Mouse (Mus musculus) granulocyte monocyte progenitor cell, adult 5-6 weeks (primary cell): ENCODE results near the gene Wdr66. TPM values are rescaled to one million over a fixed set of nuclear protein-coding genes. Genes with fewer than 3 reads are reported as not detected.

Source experiments
- ATAC-seq: replicated peaks from 2 replicates; pipeline ENCODE4 v1.8.0; 2016; ENCODE audit warnings: mild to moderate bottlenecking, moderate TSS enrichment, inconsistent platforms; ENCODE audit not compliant: poor library complexity, severe bottlenecking
- total RNA-seq, 2 experiments: library from RNA; stranded (forward) in 1 of 2; stranded (reverse) in 1 of 2; fragments of 200-712, 200-1000 nt in 1 of 2; fragments of >200 nt in 1 of 2; fragmentation: Nextera tagmentation in 1 of 2; gene quantifications; 2 replicates each; pipeline ENCODE4 v1.2.3; 2014 to 2017

The Wdr66 gene
- total RNA-seq, 2 experiments from 2014 or later, result 0.99 TPM; not detected in 1

DNA sequence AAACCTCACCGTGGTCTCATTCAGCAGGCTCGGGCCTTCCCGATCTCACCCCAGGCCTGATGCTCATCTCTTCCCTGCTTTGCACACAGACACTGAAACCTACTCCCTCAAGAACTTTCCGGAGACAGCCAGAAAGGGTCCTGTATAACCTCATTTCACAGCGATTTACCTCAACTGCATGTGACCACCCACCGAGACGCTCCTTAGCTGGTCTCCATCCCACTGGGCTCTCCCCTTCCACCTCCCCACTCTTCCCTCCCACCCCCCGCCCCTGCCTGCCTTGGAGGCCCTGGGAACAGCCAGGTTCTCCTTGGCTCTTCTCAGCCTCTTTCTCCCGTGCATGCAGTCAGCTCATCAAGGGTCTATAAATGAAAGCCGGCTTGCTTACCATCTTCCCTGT is 57.9 kb downstream of the Wdr66 start:
- no peak for ATAC-seq

DNA sequence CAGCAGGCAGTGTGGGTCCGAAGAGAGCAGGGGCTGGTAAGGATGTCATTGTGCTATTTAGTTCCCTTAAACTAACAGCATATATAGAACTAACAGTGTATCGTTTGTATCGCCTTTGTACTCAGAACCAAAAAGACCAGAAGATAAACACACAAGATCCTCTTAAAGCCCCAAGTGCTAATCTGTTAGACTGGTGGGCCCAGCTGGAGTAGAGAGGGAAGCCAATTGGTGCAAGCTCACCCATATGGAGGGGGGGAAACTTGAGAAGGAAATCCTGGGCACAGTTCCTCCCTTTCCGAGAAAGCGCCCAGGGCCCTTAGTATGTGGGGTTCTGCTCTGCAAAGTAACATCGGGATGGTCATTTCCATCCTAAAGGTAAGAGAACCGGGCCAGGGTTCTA is 58.3 kb downstream of the Wdr66 start:
- no peak for ATAC-seq

DNA sequence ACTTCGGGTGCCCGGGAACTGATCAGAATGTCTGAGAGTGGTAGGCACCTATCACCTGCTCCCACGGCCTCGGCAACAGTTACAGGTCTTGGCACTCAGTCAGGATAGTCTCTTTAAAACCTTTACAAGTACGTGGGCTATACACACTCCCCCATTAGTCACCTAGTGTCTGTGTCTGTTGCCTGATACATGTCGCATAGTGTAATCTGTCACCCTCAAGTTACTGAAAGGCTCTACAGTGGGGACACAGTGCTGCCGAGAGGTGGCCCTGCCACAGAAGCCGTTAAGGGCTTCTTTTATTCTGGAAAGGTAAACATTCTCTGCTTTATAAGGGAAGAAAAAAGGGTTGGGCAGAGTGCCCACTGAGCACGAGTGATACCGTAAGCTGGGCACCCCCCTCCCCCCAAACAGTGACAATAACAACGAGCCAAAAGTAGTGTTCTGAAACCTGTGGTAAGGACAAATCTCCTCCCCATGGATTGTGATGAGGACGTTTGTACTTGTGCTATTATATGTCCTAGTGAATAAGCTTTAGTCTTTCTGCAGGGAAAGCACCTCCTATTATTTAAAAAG is 61.2 kb downstream of the Wdr66 start:
- ATAC-seq, result no peak

DNA sequence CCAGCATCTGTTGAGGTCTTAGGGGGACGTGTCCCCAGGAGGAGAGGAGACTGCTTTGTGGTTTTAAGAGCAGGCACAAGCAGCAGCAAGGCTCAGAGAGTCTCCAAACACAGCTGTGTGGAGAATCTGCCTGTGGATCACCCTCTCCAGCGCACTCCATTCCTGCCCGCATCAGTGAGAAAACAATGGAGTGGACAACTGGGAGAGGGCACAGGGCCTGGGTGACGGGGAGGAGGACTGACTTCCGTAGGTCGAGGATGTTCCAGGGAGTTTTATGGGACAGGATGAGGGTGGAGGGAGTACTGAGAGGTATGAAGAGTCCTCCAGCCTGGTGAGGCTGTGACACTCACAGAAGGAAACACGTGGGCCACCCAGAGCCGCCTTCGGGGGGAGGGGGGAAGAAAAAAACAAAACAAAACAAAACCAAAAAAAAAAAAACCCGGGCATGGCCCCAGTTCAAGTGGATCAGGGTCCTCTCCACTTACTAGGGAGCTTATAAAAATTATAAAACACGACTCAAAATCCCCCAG is 62.0 kb downstream of the Wdr66 start:
- no peak for ATAC-seq

DNA sequence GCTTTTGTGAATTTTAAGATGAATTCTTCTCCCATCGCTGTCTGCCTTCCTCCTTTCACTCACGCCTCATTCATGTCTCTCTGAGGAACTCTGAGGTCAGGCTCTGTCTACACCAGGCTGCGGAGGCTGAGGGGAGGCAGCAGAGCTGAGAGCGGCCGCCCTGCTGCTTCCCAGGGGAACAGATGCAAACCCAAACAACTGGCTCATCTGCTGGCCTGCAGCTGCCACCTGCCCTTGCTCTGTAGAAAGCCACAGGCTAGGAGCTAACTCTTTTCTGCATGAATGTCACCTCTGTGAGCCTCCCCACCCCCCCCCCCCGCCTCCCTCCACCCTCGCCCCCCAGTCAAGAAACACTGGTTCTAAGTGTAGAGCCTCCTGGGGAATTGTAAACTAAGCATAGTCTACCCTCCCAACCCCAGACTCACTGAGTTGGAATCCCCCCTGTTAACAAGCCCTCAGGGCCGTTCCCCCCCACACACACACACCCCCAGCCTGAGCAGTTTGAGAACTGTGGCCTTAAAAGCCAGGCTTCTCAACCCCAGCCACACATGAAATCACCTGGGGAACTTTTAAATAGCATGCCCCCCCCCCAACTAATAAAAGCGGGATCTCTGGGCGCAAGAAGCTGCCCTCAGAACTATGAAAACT is 63.4 kb downstream of the Wdr66 start:
- ATAC-seq, result no peak

DNA sequence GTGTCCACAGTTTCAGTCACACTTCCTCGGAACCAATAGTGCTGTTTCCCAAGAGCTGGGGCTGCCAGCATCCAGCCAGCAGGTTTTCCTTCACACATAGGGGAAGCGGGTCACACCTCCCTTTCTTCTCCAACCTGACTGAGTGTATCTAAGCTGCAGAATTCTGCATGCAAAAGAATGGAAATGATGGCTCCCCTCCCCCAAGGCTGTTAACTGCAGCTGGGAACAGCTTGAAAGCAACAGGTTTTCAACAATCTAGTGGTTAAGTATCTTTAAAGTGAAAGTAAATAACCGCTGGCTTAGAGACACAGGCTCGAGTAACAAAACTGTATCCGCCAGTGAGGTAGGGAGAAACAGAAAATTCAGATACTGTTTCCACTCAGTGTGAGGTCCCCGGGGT is 66.1 kb downstream of the Wdr66 start:
- peak; percentile 75 for ATAC-seq

DNA sequence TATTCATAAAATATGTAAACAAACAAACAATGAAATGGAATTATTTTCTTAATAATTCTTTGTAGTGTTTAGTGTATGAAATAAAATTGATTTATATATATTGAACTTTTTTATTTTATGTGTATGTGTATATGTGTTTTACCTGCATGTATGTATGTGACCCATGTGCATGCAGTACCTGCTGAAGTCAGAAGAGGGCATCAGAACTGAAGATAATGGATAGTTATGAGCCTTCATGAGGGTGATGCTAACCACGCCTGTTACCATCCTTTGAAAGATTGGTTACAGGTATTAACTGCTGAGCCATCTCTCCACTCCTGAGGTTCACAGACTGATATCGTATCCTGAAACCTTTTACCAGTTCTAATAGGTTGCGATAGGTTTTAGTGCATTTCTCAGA is 68.2 kb downstream of the Wdr66 start:
- no peak for ATAC-seq

DNA sequence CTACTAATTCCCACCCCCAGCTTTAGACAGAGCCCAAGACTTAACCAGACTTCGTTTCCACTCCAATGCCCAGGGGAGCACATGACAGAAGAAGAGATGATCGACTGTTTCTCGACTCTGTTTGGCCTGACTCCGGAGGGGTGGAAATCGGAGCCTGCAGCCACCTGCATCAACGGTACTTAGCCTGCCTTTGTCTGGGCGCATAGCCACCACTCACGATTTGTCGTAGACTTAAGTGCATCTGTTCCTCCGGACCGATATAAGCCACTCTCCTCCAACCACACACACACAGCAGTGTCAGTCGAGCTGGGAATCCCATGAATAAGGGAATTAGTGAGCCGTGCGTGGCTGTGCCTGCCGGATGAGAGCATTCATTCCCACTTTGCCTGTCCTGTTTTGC is 72.3 kb downstream of the Wdr66 start:
- ATAC-seq, result no peak

DNA sequence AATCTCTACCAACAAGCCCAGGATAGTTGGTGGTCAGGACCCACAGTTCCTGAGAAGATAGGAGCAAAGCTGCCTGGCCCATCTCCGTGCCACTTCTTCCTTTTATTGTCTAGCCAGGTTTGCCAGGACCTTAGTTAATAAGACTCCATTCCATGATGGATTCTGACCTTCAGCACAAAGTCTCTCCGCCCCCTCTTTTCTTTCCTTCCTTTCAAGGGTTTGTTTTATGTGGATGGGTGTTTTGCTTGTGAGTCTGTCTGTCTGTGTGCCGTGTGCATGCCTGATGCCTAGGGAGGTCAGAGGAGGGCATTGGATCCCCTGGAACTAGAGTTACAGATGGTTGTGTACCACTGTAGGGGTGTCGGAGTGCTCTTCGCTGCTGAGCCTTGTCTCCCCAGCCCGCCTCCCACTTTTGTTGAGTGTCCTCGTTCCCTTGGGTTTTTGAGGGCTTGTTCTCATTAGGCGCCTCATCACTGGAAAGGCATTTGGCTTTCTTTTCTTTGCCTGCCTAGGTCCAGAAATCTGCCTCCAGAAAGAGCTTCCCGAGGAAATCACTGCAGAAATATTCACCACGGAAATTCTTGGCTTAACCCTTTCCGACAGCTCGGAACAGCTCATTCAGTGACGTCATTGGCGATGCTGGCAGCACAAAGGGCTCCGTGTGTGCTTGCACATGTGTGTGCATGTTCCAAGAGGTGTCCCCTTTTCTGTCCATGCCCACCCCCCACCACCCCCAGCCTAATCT is 74.3 kb downstream of the Wdr66 start:
- no peak for ATAC-seq

DNA sequence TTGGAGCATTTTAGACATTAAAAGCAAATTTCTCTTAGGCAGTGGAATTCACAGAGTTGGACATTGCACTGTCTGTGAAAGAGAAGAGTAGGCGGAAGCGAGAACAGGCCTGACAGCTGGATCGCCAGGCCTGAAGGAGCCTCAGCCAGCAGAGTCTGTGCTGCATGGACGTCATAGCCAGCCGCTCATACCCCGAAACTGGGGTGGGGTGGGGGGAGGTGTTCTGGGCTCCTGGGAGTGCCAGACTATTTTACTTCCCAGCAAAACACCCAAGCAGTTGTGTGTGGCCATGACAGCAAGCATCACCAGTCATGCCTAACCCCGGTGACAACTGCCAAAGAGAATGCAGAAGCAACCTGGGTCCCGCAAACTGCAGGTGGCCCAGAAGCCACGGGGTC is 74.8 kb downstream of the Wdr66 start:
- no peak for ATAC-seq

DNA sequence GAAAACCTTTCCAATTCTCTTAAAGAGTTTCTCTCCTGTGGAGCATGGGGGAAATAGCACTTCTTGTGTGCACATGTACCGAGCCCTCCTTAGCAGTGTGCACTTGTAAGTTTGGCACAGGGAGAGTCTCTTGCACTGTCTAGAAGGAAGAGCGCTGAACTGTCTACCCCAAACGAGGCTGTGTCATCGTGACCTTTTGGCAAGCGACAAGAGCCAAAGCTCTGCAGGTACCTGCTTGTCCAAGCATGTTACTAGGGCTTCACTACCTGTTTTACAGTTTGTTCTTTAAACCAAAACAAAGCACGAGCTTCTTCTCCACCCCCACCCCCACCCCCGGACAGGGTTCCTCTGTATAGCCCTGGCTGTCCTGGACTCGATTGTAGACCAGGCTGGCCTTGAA is 75.8 kb downstream of the Wdr66 start:
- ATAC-seq, result no peak

DNA sequence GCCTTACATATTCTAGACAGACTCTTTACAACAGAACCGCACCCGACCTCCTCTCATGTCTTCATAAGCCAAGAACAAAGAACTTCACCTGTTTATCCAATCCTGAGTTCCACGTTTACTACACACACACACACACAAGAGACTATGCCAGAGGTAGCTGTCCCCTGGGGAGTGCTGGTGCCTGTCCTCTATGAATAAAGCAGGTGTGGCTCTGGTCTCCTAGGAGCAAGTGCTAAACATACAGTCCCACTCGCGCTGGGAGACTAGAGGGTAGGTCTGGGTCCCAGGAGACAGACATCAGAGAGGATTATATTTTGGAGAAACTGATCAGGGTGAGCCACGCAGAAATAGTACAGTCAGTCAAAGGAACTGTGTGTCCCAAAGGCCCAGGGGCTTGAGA is 81.7 kb downstream of the Wdr66 start:
- ATAC-seq, result no peak

DNA sequence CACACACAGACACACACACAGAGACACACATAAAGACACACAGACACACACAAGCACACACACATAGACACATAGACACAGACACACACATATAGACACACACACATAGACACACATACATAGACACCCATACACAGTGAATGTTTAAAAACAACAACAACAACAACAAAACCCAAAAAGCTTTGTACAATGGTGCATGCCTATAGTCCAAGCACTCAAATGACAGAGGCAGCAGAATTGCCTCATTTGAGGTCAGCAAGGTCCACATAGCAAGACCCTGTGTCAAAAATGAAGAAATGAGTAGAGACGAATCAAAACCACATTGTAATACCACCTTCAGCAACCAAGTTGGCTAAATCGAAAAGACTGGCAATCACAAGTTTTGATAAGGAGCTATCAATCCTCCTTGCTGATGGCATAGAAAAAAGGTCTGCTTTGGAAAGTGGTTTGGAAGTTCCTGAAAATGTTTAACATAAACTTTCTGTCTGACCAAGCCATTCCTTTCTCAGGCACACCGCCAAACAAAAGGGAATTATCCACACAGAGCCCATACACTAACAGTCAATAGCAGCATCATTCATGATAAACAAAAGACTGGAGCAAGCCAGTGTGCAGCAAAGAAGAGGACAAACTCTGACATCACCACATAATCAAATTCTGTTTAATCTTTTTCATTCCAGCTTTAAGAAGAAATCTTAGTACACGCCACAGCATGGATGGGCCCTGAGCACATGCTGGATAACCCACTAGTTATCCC is 84.5 kb downstream of the Wdr66 start:
- ATAC-seq, result no peak

DNA sequence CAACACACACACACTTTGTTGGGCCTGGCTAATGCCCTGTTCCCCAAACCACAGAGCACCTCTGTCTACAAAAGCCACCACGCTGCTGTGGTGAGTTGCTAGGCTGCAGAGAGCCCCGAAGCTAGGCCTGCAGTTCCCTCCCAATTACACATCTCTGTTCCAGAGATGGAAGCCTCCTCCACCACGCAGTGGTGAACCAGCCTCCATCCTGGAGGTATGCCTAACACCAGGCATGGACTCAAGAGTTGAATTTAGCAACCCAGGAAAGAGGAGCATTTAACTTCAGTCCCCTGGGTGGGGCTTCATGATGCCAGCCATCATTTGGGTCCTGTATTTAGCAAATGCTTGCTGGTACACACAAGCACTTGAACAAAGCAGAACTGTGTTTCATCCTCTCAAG is 86.6 kb downstream of the Wdr66 start:
- ATAC-seq, result no peak

DNA sequence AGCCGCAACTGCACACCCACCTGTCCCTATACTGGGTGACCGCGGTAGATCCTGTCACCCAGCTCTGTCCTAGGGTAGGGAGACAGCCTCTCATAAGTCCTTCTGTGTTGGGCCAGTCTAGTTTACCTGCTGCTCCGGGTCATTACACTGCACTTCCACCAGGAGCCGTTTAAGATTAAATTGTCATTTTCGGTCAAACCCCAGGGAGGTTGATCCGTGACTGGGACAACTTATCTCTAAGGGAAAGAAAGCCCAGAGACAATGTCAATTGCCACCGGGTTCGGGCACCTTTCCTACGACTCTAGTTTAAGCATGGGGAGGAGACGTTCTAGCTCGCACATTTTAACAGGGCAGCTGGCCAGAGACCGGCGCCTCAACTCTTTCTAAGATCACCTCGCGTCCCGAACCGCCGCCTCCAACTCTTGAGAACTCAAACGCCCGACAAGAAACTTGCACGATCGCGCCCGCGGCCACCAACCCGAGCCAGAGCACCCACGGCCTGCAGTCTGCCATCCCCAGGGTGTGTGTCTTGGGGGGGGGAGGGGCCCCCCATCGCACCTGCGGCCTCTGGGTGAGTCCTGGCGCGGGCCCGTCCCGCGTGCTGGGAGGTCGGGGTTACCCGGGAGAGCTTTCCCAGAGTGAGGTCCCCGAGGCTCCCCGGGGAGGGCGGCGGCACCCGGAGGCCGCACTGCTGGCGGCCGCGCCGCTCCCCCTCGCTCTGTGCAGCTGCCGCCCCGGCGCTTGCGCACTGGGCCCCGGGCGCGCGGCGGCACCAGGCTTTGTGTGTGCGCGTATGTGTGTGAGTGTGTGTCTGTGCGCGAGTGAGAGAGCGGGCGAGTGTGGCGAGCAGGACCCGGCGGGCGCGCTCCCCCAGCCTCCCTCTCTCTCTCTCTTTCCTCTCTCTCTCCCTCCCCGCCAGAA is 92.1 kb downstream of the Wdr66 start, which contains the start of gene Bcl7a:
Gene Bcl7a (plus strand): TSS at position 128 of the 921 bp plus-strand sequence.
- ATAC-seq, result peak; percentile 76

DNA sequence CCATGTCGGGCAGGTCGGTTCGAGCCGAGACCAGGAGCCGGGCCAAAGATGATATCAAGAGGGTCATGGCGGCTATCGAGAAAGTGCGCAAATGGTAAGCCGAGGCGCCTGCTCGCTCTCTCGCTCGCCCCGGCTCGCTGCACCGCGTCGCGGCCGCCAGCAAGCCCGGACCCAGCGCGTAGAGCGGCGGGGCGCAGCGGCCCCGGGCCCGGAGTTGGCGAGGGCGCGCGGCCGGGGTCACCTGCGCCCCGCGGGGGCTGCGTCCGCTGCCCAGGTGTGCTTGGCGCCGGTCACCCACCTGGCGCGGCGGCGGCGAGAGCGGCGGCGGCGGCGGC is 92.7 kb downstream of the Wdr66 start:
- ATAC-seq, result peak; percentile 10; the same call in 1 of the 2 replicates

DNA sequence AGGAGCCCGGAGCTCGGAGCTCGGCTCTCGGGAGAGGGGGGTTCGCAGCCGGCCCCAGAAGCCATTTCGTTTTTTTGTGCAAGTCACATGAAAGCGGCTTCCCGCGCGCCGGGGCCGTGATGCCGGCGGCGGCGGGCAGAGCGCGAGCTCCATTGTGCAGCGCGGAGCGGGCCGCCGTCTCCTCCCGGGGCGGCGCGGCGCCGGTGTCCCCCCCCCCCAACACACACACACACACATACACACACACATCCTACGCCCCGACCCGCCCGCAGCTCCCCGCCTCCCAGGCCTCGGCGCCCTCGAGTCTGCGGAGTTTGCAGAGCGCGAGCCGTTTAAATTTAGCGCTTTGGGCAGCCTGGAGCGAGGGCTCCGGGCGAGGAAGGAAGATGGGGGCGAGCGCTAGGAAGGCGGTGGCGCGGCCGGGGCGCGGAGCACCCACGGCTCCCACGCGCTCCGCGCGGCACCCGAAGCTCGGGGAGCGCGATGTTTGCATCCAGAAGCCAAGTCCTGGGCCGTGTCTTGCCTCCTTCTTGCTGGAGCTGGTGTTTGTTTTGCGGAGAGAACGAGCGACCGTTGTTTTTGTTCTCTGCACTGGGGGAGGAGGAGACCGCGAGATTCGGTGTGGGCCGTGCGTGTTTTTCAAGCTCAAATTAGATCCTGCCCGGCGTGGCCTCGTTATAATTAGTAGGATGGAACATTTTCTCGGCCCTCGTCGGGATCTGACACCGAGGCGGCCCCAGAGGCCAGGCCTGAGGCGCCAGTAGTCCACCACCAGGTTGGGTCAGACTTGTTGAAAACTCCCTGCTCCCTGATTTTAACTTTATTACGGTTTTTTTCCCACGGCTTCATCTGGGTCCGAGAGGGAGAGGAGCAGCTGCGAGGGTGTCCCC is 93.3 kb downstream of the Wdr66 start:
- peak; percentile 40 for ATAC-seq

DNA sequence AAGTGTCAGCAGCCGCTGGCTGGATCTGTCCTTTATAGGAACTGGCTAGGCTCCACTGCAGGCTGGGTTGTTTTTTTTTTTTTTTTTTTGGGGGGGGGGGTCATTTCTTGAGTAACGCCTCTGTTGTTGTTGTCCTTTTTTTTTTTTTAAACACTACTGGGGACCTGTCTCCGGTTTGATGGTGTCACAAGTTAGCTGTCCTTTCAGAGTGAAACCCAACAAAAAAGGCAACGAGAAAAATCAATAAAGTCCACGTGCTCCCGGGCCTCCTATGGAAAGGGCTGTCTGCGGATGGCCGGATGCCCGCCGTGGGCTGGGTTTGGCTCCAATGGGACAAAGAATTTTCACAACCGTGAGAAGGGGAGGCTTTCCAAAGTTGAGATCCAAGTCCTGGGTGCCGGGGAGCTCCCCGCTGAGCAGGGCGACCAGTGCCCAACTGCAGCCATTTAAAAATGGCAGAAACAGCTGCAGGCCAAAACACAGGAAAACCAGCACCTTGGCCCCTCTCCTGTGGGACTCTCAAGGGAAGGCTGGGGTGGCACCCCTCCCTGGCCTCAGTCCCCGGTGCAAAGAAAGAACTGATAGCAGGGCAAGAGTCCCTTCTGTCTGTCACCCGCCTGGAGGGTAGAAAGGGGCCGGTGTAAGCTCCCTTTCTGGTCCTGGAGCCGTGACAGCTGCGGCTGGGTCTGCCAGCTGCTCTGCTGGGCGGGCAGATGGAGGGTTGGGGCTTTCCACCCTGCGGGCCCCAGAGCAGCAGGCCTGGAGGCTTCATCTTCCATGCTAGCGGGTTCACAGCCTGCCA is 94.2 kb downstream of the Wdr66 start:
- no peak for ATAC-seq
